Mouse (Mus musculus) intestine, embryonic 15.5 days (tissue): ENCODE measurements around the gene Tfam. TPM values are rescaled to one million over a fixed set of nuclear protein-coding genes. Genes with fewer than 3 reads are reported as not detected.

ENCODE experiments used
- ATAC-seq: fragments of 200-750 bp; cut with Nextera tagmentation; 2 replicates; pipeline ENCODE4 v1.8.0; 2017; ENCODE audit warnings: moderate TSS enrichment, moderate library complexity
- H3K27ac ChIP-seq: fragments of 300-500 bp; sonication (generic); 2 replicates; pipeline ENCODE4 v1.5.1; 2015; ENCODE audit warnings: mild to moderate bottlenecking, inconsistent platforms
- H3K27me3 ChIP-seq: fragments of 300-500 bp; sonication (generic); replicated peaks from 2 replicates; pipeline ENCODE4 v1.6.1; 2015; ENCODE audit warnings: inconsistent platforms
- H3K36me3 ChIP-seq: fragments of 300-500 bp; sonication (generic); 2 replicates; pipeline ENCODE4 v1.6.1; 2015; ENCODE audit warnings: inconsistent platforms
- H3K4me1 ChIP-seq: fragments of 300-500 bp; sonication (generic); replicated peaks from 2 replicates; pipeline ENCODE4 v1.6.1; 2015; ENCODE audit warnings: inconsistent platforms
- H3K4me2 ChIP-seq: fragments of 300-500 bp; sonication (generic); replicated peaks from 2 replicates; pipeline ENCODE4 v1.6.1; 2015; ENCODE audit warnings: mild to moderate bottlenecking, inconsistent platforms
- H3K4me3 ChIP-seq: fragments of 300-500 bp; sonication (generic); replicated peaks from 2 replicates; pipeline ENCODE4 v1.5.1; 2015; ENCODE audit warnings: inconsistent platforms
- H3K9ac ChIP-seq: fragments of 300-500 bp; sonication (generic); 2 replicates; pipeline ENCODE4 v1.6.1; 2015; ENCODE audit warnings: inconsistent platforms
- H3K9me3 ChIP-seq: fragments of 300-500 bp; sonication (generic); 2 replicates; pipeline ENCODE4 v1.6.1; 2016; ENCODE audit warnings: inconsistent platforms
- WGBS: fragments of 180-500 bp; shearing (Covaris S2); methylation state at CpG from one replicate; pipeline ENCODE4 v1.1.7; 2015; 5-methylcytosine and 5-hydroxymethylcytosine counted together
- polyA plus RNA-seq: library from polyadenylated mRNA; unstranded; fragments of >200 nt; fragmentation: Nextera tagmentation; extraction: Ambion mirVana; gene quantifications from 2 replicates; pipeline ENCODE4 v1.2.1, GENCODE M21; 2015

The Tfam gene
- polyA plus RNA-seq, 1 experiment from 2014 or later: 93.6 TPM

GRCm38 (mm10) chr10:71183339-71184031 is 54.6 kb downstream of the Tfam start:
- WGBS: 41% methylated on average over 7 of the region's 7 CpGs
- ATAC-seq: peak; percentile 89
- H3K9ac ChIP-seq: no peak overlapping the region
- H3K36me3 ChIP-seq: no peaks in the 10 kb centered on the region
- no peak overlapping the region for H3K4me3 ChIP-seq
- H3K9me3 ChIP-seq: no peaks in the 10 kb centered on the region
- no peaks in the 10 kb centered on the region for H3K4me1 ChIP-seq
- no peak overlapping the region for H3K27ac ChIP-seq
- H3K4me2 ChIP-seq: no peak overlapping the region
- H3K27me3 ChIP-seq: no peaks in the 10 kb centered on the region

DNA sequence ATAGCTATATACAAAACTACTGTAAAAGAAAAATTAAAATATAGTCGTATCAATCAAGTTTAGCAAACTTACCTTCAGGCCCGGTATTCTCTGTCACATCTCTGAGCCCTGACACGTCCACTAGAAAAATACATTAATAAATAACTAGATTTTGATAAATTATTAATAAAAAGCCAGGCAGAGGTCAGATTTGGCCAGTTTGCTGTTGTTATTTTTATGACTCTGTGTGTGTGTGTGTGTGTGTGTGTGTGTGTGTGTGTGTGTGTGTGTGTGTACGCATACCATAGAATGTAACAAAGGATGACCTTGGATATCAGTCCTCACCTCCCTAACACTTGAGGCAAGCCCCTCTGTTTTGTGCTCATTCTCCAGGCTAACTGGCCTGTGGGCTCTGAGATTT is 56.1 kb downstream of the Tfam start:
- Histone ChIP-seq H3K27ac (no peak overlapping the region), H3K27me3 (no peaks in the 10 kb centered on the region), H3K36me3 (no peaks in the 10 kb centered on the region), H3K4me3 (no peak overlapping the region), H3K9me3 (no peaks in the 10 kb centered on the region), H3K4me2 (no peak overlapping the region), H3K4me1 (no peaks in the 10 kb centered on the region), H3K9ac (no peak overlapping the region)
- no peak; the same call in 1 of the 2 replicates for ATAC-seq
- WGBS: 70% methylated on average over 4 of the region's 4 CpGs

GRCm38 (mm10) chr10:71181091-71181490 is 57.0 kb downstream of the Tfam start:
- no peaks in the 10 kb centered on the region for H3K27me3 ChIP-seq
- H3K9me3 ChIP-seq: no peaks in the 10 kb centered on the region
- no peaks in the 10 kb centered on the region for H3K36me3 ChIP-seq
- H3K27ac ChIP-seq: no peak overlapping the region
- no peak for ATAC-seq
- no peak overlapping the region for H3K9ac ChIP-seq
- H3K4me2 ChIP-seq: no peak overlapping the region
- WGBS: 70% methylated on average over 2 of the region's 2 CpGs
- no peak overlapping the region for H3K4me3 ChIP-seq
- no peaks in the 10 kb centered on the region for H3K4me1 ChIP-seq

DNA sequence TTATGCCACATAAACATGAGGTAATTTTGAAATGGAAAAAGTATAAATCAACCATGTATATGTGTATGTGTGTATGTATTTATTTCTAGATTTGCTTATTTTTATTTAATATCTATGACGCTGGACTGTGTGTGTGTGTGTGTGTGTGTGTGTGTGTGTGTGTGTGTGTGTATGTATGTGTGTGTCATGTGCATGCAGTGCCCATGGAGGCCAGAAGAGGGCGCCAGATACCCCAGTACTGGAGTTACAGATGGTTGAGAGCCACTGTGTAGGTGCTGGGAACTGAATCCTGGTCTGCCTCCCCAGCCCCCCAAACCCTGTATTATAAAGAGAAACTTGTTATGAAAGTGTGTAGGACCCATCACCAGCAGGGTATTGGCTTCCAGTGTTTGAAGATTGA is 58.0 kb downstream of the Tfam start:
- no peak overlapping the region for H3K27ac ChIP-seq
- H3K36me3 ChIP-seq: no peaks in the 10 kb centered on the region
- no peak overlapping the region for H3K4me3 ChIP-seq
- H3K4me2 ChIP-seq: no peak overlapping the region
- no peaks in the 10 kb centered on the region for H3K27me3 ChIP-seq
- 79% methylated on average over 2 of the region's 2 CpGs for WGBS
- H3K4me1 ChIP-seq: no peaks in the 10 kb centered on the region
- H3K9ac ChIP-seq: no peak overlapping the region
- no peaks in the 10 kb centered on the region for H3K9me3 ChIP-seq
- ATAC-seq: no peak

DNA sequence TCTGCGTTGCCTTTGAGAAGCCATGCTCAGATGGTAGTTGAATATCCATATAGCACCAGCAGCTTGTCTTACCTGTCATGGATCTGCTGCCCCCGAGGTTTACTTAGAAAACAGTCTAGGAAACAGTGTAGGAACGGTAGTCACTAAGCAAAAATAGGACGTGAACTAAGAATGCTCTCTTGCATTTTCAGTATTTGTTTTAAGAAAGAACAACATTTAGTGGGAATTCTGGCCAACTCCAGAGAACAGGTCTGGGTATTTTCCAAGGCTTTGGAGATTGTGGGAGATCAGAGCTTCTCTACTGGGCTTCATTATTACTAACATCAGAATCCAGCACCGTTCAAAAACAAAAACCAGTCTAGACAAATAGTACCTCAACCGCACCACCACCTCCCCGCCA is 60.9 kb downstream of the Tfam start:
- Histone ChIP-seq H3K27me3 (no peaks in the 10 kb centered on the region), H3K4me3 (no peak overlapping the region), H3K9me3 (no peaks in the 10 kb centered on the region), H3K4me1 (no peaks in the 10 kb centered on the region), H3K4me2 (no peak overlapping the region), H3K27ac (no peak overlapping the region), H3K36me3 (no peaks in the 10 kb centered on the region), H3K9ac (no peak overlapping the region)
- WGBS: 86% methylated on average over 7 of the region's 7 CpGs
- no peak for ATAC-seq

GRCm38 (mm10) chr10:71176341-71176740 is 61.7 kb downstream of the Tfam start:
- 82% methylated on average over 8 of the region's 8 CpGs for WGBS

More at GRCm38 (mm10) chr10:71176341-71176740, 61.7 kb downstream of the Tfam start:
- Histone ChIP-seq H3K4me2 (no peak overlapping the region), H3K9me3 (no peaks in the 10 kb centered on the region), H3K36me3 (no peaks in the 10 kb centered on the region), H3K4me1 (no peaks in the 10 kb centered on the region), H3K27ac (no peak overlapping the region), H3K4me3 (no peak overlapping the region), H3K27me3 (no peaks in the 10 kb centered on the region), H3K9ac (no peak overlapping the region)
- no peak for ATAC-seq

Other genes with a start within 250 kb of the Tfam start
- gene Bicc1, start 78.6 kb downstream of the Tfam start, polyA plus RNA-seq: 16.4 and 19.3 TPM in 2 replicates
- gene Ube2d1, start 47.0 kb upstream of the Tfam start, polyA plus RNA-seq: 48.5 and 57.7 TPM in 2 replicates
- gene Cisd1, start 106.7 kb upstream of the Tfam start, polyA plus RNA-seq: 115 and 118 TPM in 2 replicates
- gene Ipmk, start 109.5 kb upstream of the Tfam start, polyA plus RNA-seq: 26.2 and 28.3 TPM in 2 replicates